Mouse (Mus musculus): ENCODE results near the gene Fbxw11. TPM values are rescaled to one million over a fixed set of nuclear protein-coding genes. Genes with fewer than 3 reads are reported as not detected.
"Not testable (repeated sequence)": the region's sequence is repeated elsewhere in the genome, so short reads cannot be mapped to it uniquely, and the experiment has no call there.

Fbxw11 gene
- total RNA-seq, 2 experiments from 2014 or later, result 146 to 157 TPM

GRCm38 (mm10) chr11:32688245-32688855, 45.8 kb downstream of the Fbxw11 start:
- no peak for DNase-seq (ENCODE audit: low spot score in 2 of 2)
- Histone ChIP-seq H3K4me3 (no peak overlapping the region), H3K27ac (peak overlapping the region; percentile 80)
- TF ChIP-seq CTCF (conservative IDR thresholded peaks at IDR 0.05), result no peak

- H3K4me3 ChIP-seq, result no peak overlapping the region
- peak overlapping the region; percentile 32; the same call in 1 of the 2 replicates for H3K27ac ChIP-seq
- DNase-seq (ENCODE audit: low spot score in 2 of 2), result no peak
- no peak for TF ChIP-seq CTCF (conservative IDR thresholded peaks at IDR 0.05)
Observed at GRCm38 (mm10) chr11:32689510-32689909, 47.0 kb downstream of the Fbxw11 start.

GRCm38 (mm10) chr11:32692834-32693233, 50.3 kb downstream of the Fbxw11 start:
- TF ChIP-seq CTCF (conservative IDR thresholded peaks at IDR 0.05), result no peak

GRCm38 (mm10) chr11:32693431-32694141, 51.1 kb downstream of the Fbxw11 start:
- Histone ChIP-seq H3K4me3 (no peak overlapping the region), H3K27ac (peak overlapping the region; percentile 89)
- peak; percentile 75 for TF ChIP-seq CTCF (conservative IDR thresholded peaks at IDR 0.05)
- peak in 1 of 2 experiments; percentile 40 for DNase-seq (ENCODE audit: low spot score in 2 of 2)

More at GRCm38 (mm10) chr11:32692834-32693233, 50.3 kb downstream of the Fbxw11 start:
- Histone ChIP-seq H3K27ac (peak overlapping the region; percentile 89), H3K4me3 (no peak overlapping the region)
- DNase-seq (ENCODE audit: low spot score in 2 of 2), result no peak

- peak overlapping the region; percentile 89 for H3K27ac ChIP-seq
- not testable (repeated sequence) for H3K4me3 ChIP-seq
Observed at GRCm38 (mm10) chr11:32694322-32695003, 51.9 kb downstream of the Fbxw11 start.

GRCm38 (mm10) chr11:32696446-32697090, 54.0 kb downstream of the Fbxw11 start:
- TF ChIP-seq CTCF (conservative IDR thresholded peaks at IDR 0.05), result no peak

More at GRCm38 (mm10) chr11:32694322-32695003, 51.9 kb downstream of the Fbxw11 start:
- DNase-seq (ENCODE audit: low spot score in 2 of 2), result not testable (repeated sequence)
- peak; percentile 20 for TF ChIP-seq CTCF (conservative IDR thresholded peaks at IDR 0.05)

GRCm38 (mm10) chr11:32697695-32698094, 55.2 kb downstream of the Fbxw11 start:
- peak overlapping the region; percentile 51; the same call in 1 of the 2 replicates for H3K27ac ChIP-seq
- TF ChIP-seq CTCF (conservative IDR thresholded peaks at IDR 0.05), result no peak
- H3K4me3 ChIP-seq, result no peak overlapping the region
- no peak for DNase-seq (ENCODE audit: low spot score in 2 of 2)

More at GRCm38 (mm10) chr11:32696446-32697090, 54.0 kb downstream of the Fbxw11 start:
- peak overlapping the region; percentile 89 for H3K27ac ChIP-seq
- DNase-seq (ENCODE audit: low spot score in 2 of 2), result no peak
- no peak overlapping the region for H3K4me3 ChIP-seq

- DNase-seq (ENCODE audit: low spot score in 2 of 2), result no peak
- H3K27ac ChIP-seq, result 0 out of 2 replicates have a peak overlapping the region, but pooled peaks have one; percentile 51
- no peak for TF ChIP-seq CTCF (conservative IDR thresholded peaks at IDR 0.05)
- H3K4me3 ChIP-seq, result no peak overlapping the region
Observed at GRCm38 (mm10) chr11:32699913-32700493, 57.5 kb downstream of the Fbxw11 start.

- Histone ChIP-seq H3K4me3 (no peak overlapping the region), H3K27ac (no peak overlapping the region)
- TF ChIP-seq CTCF (conservative IDR thresholded peaks at IDR 0.05), result no peak
- DNase-seq (ENCODE audit: low spot score in 2 of 2), result no peak
Observed at GRCm38 (mm10) chr11:32701566-32701965, 59.0 kb downstream of the Fbxw11 start.

- Histone ChIP-seq H3K27ac (no peak overlapping the region), H3K4me3 (no peak overlapping the region)
- no peak for TF ChIP-seq CTCF (conservative IDR thresholded peaks at IDR 0.05)
- no peak for DNase-seq (ENCODE audit: low spot score in 2 of 2)
Observed at GRCm38 (mm10) chr11:32704241-32704890, 61.8 kb downstream of the Fbxw11 start.

GRCm38 (mm10) chr11:32706406-32706993, 64.0 kb downstream of the Fbxw11 start:
- no peak for TF ChIP-seq CTCF (conservative IDR thresholded peaks at IDR 0.05)
- Histone ChIP-seq H3K4me3 (no peak overlapping the region), H3K27ac (no peak overlapping the region)
- no peak for DNase-seq (ENCODE audit: low spot score in 2 of 2)

Measured in layer of hippocampus, adult 2 months (tissue).